Mouse (Mus musculus) myocyte (in vitro differentiated cells): ENCODE results near the gene Samd15. TPM values are rescaled to one million over a fixed set of nuclear protein-coding genes. Genes with fewer than 3 reads are reported as not detected.

Source experiments
- H3K27me3 ChIP-seq: one replicate; pipeline ENCODE4 v1.6.1; 2011; ENCODE audit not compliant: control insufficient read depth, insufficient read depth, insufficient read length
- H3K36me3 ChIP-seq: one replicate; pipeline ENCODE4 v1.6.1; 2011; ENCODE audit not compliant: control insufficient read depth, insufficient read depth
- H3K4me2 ChIP-seq: one replicate; pipeline ENCODE4 v1.6.1; 2011; ENCODE audit warnings: low read depth, control low read depth
- H3K4me3 ChIP-seq: one replicate; pipeline ENCODE4 v1.5.1; 2011; ENCODE audit warnings: mild to moderate bottlenecking, control low read depth, moderate library complexity
- H3K79me2 ChIP-seq: one replicate; pipeline ENCODE4 v1.6.1; 2011; ENCODE audit not compliant: control insufficient read depth, insufficient read depth
- H3ac ChIP-seq: one replicate; pipeline ENCODE4 v1.6.1; 2011; ENCODE audit not compliant: control insufficient read depth, insufficient read length
- CEBPB ChIP-seq: IDR thresholded peaks from 2 replicates; pipeline ENCODE4 v1.6.1; 2011; ENCODE audit warnings: mild to moderate bottlenecking, moderate library complexity; ENCODE audit not compliant: poor library complexity, insufficient read depth, severe bottlenecking
- E2F4 ChIP-seq: IDR thresholded peaks from one replicate; pipeline ENCODE4 v1.6.1; 2011; ENCODE audit warnings: mild to moderate bottlenecking, control low read depth, moderate library complexity; ENCODE audit not compliant: insufficient read depth
- MAX ChIP-seq: IDR thresholded peaks from one replicate; pipeline ENCODE4 v1.6.1; 2011; ENCODE audit warnings: low read depth, mild to moderate bottlenecking, control low read depth
- MYOD1 ChIP-seq, 3 experiments: IDR thresholded peaks; one replicate each; pipeline ENCODE4 v1.6.1; 2011; ENCODE audit warnings: control low read depth in 2 of 3, low read depth in 2 of 3, mild to moderate bottlenecking in 2 of 3, moderate library complexity in 1 of 3; ENCODE audit not compliant: insufficient read length in 2 of 3, control insufficient read depth in 1 of 3
- MYOG ChIP-seq, 3 experiments: IDR thresholded peaks; one replicate each; pipeline ENCODE4 v1.6.1; 2011; ENCODE audit warnings: control low read depth in 2 of 3, low read depth in 2 of 3, mild to moderate bottlenecking in 2 of 3; ENCODE audit not compliant: insufficient read length in 2 of 3, control insufficient read depth in 1 of 3, insufficient read depth in 1 of 3
- POLR2A ChIP-seq: IDR thresholded peaks from one replicate; pipeline ENCODE4 v1.6.1; 2011; ENCODE audit warnings: low read depth, mild to moderate bottlenecking, control low read depth, moderate library complexity; ENCODE audit not compliant: insufficient read length
- POLR2AphosphoS2 ChIP-seq: IDR thresholded peaks from one replicate; pipeline ENCODE4 v1.6.1; 2011; ENCODE audit warnings: low read depth, control low read depth; ENCODE audit not compliant: insufficient read length
- REST ChIP-seq: IDR thresholded peaks from one replicate; pipeline ENCODE4 v1.6.1; 2011; ENCODE audit warnings: mild to moderate bottlenecking, control low read depth, moderate library complexity; ENCODE audit not compliant: insufficient read depth, insufficient read length
- SRF ChIP-seq: IDR thresholded peaks from one replicate; pipeline ENCODE4 v1.6.1; 2011; ENCODE audit warnings: low read depth; ENCODE audit not compliant: control insufficient read depth, insufficient read length
- TCF12 ChIP-seq: IDR thresholded peaks from one replicate; pipeline ENCODE4 v1.6.1; 2011; ENCODE audit warnings: mild to moderate bottlenecking, control low read depth; ENCODE audit not compliant: poor library complexity, insufficient read depth, severe bottlenecking
- TCF3 ChIP-seq: IDR thresholded peaks from one replicate; pipeline ENCODE4 v1.6.1; 2011; ENCODE audit warnings: low read depth, control low read depth; ENCODE audit not compliant: insufficient read length
- USF1 ChIP-seq: IDR thresholded peaks from one replicate; pipeline ENCODE4 v1.6.1; 2011; ENCODE audit warnings: low read depth, mild to moderate bottlenecking, control low read depth, moderate library complexity
- polyA plus RNA-seq: library from polyadenylated mRNA; unstranded; fragments of >200 nt; fragmentation: generic; extraction: Trizol; gene quantifications from one replicate; pipeline ENCODE4 v1.2.1, GENCODE M21; 2012; ENCODE audit warnings: missing spikeins

Gene Samd15
- polyA plus RNA-seq, 1 experiment = 0.29 TPM

GRCm38 (mm10) chr12:87160815-87161214 lies 38.7 kb upstream of the Samd15 start:
- TF ChIP-seq TCF12 (no peak), USF1 (no peak), REST (no peak), MYOG (IDR thresholded peaks at IDR 0.05; ENCODE audit: control insufficient read depth in 1 of 3, insufficient read depth in 1 of 3, insufficient read length in 2 of 3, low read depth in 2 of 3) (no peak), CEBPB (no peak), SRF (no peak), POLR2A (no peak), TCF3 (no peak), MYOD1 (IDR thresholded peaks at IDR 0.05; ENCODE audit: control insufficient read depth in 1 of 3, insufficient read length in 2 of 3, low read depth in 2 of 3) (no peak), POLR2AphosphoS2 (no peak), MAX (no peak), E2F4 (no peak)

GRCm38 (mm10) chr12:87175194-87175946 lies 24.2 kb upstream of the Samd15 start:
- TF ChIP-seq REST (no peak), TCF3 (no peak), USF1 (no peak), MYOG (IDR thresholded peaks at IDR 0.05; ENCODE audit: control insufficient read depth in 1 of 3, insufficient read depth in 1 of 3, insufficient read length in 2 of 3, low read depth in 2 of 3) (no peak), TCF12 (no peak), POLR2A (no peak), E2F4 (no peak), MYOD1 (IDR thresholded peaks at IDR 0.05; ENCODE audit: control insufficient read depth in 1 of 3, insufficient read length in 2 of 3, low read depth in 2 of 3) (no peak), MAX (no peak), POLR2AphosphoS2 (no peak), SRF (no peak), CEBPB (no peak)
- H3K4me3 ChIP-seq = no peak overlapping the region
- H3K27me3 ChIP-seq = no peaks in the 10 kb centered on the region
- H3K4me2 ChIP-seq = no peak overlapping the region
- H3ac ChIP-seq = no peak overlapping the region
- H3K79me2 ChIP-seq = no peaks in the 10 kb centered on the region
- H3K36me3 ChIP-seq = no peaks in the 10 kb centered on the region

More at GRCm38 (mm10) chr12:87160815-87161214, 38.7 kb upstream of the Samd15 start:
- Histone ChIP-seq H3K27me3 (no peaks in the 10 kb centered on the region), H3K4me2 (no peak overlapping the region), H3K4me3 (no peak overlapping the region), H3K36me3 (no peaks in the 10 kb centered on the region), H3ac (no peak overlapping the region), H3K79me2 (no peaks in the 10 kb centered on the region)

GRCm38 (mm10) chr12:87177631-87178030 lies 21.9 kb upstream of the Samd15 start:
- no peak overlapping the region for H3ac ChIP-seq
- no peak for TF ChIP-seq SRF
- TF ChIP-seq REST = no peak
- no peak for TF ChIP-seq POLR2AphosphoS2
- no peak for TF ChIP-seq MYOG (IDR thresholded peaks at IDR 0.05; ENCODE audit: control insufficient read depth in 1 of 3, insufficient read depth in 1 of 3, insufficient read length in 2 of 3, low read depth in 2 of 3)
- no peak for TF ChIP-seq MYOD1 (IDR thresholded peaks at IDR 0.05; ENCODE audit: control insufficient read depth in 1 of 3, insufficient read length in 2 of 3, low read depth in 2 of 3)
- TF ChIP-seq CEBPB = no peak
- no peak for TF ChIP-seq USF1
- no peak for TF ChIP-seq POLR2A
- no peak for TF ChIP-seq E2F4
- TF ChIP-seq MAX = no peak
- TF ChIP-seq TCF12 = no peak
- TF ChIP-seq TCF3 = no peak
- no peaks in the 10 kb centered on the region for H3K36me3 ChIP-seq
- no peaks in the 10 kb centered on the region for H3K79me2 ChIP-seq
- H3K27me3 ChIP-seq = no peaks in the 10 kb centered on the region
- no peak overlapping the region for H3K4me2 ChIP-seq
- H3K4me3 ChIP-seq = no peak overlapping the region

- TF ChIP-seq REST = no peak
- no peak for TF ChIP-seq E2F4
- no peak for TF ChIP-seq MAX
- TF ChIP-seq CEBPB = no peak
- no peak for TF ChIP-seq USF1
- TF ChIP-seq POLR2AphosphoS2 = no peak
- no peak for TF ChIP-seq POLR2A
- TF ChIP-seq TCF12 = no peak
- no peak for TF ChIP-seq MYOD1 (IDR thresholded peaks at IDR 0.05; ENCODE audit: control insufficient read depth in 1 of 3, insufficient read length in 2 of 3, low read depth in 2 of 3)
- TF ChIP-seq MYOG (IDR thresholded peaks at IDR 0.05; ENCODE audit: control insufficient read depth in 1 of 3, insufficient read depth in 1 of 3, insufficient read length in 2 of 3, low read depth in 2 of 3) = no peak
- no peak for TF ChIP-seq TCF3
- no peak for TF ChIP-seq SRF
- no peaks in the 10 kb centered on the region for H3K36me3 ChIP-seq
- H3K4me3 ChIP-seq = no peak overlapping the region
- H3K79me2 ChIP-seq = no peaks in the 10 kb centered on the region
- H3ac ChIP-seq = no peak overlapping the region
- H3K27me3 ChIP-seq = no peaks in the 10 kb centered on the region
- no peak overlapping the region for H3K4me2 ChIP-seq
Observed at GRCm38 (mm10) chr12:87193008-87193407, 6.5 kb upstream of the Samd15 start.
